Mouse (Mus musculus) right cerebral cortex, postnatal 14 days (tissue): Measurements from ENCODE around the gene Dcaf12.
A peak's percentile ranks its signal among the peaks of the same experiment; 100 is the strongest.

ENCODE experiments used
- DNase-seq: peaks from one replicate; pipeline ENCODE4 v3.0.0; 2022

The Dcaf12 gene

GRCm38 (mm10) chr4:41310567-41311563, 3.8 kb downstream of the Dcaf12 start:
- DNase-seq: no peak

- DNase-seq: no peak
Observed at GRCm38 (mm10) chr4:41307406-41307805, 7.3 kb downstream of the Dcaf12 start.

GRCm38 (mm10) chr4:41304302-41304701, 10.4 kb downstream of the Dcaf12 start:
- no peak for DNase-seq

GRCm38 (mm10) chr4:41303671-41304070, 11.0 kb downstream of the Dcaf12 start:
- DNase-seq: no peak

GRCm38 (mm10) chr4:41298976-41299375, 15.7 kb downstream of the Dcaf12 start:
- no peak for DNase-seq

GRCm38 (mm10) chr4:41295960-41296359, 18.7 kb downstream of the Dcaf12 start:
- DNase-seq: no peak

- no peak for DNase-seq
Observed at GRCm38 (mm10) chr4:41295507-41295906, 19.2 kb downstream of the Dcaf12 start.

GRCm38 (mm10) chr4:41293907-41294306, 20.8 kb downstream of the Dcaf12 start:
- no peak for DNase-seq

- DNase-seq: no peak
Observed at GRCm38 (mm10) chr4:41289802-41290201, 24.9 kb downstream of the Dcaf12 start.

GRCm38 (mm10) chr4:41286420-41286819, 28.3 kb downstream of the Dcaf12 start:
- no peak for DNase-seq

GRCm38 (mm10) chr4:41284087-41284486, 30.6 kb downstream of the Dcaf12 start:
- DNase-seq: no peak

GRCm38 (mm10) chr4:41275927-41276326, 38.8 kb downstream of the Dcaf12 start:
- DNase-seq: no peak

GRCm38 (mm10) chr4:41274980-41275850, 39.5 kb downstream of the Dcaf12 start, which contains the start of gene Ubap2:
Ubap2 (minus strand) TSS chr4:41275144.
- peak; percentile 97 for DNase-seq

- no peak for DNase-seq
Observed at GRCm38 (mm10) chr4:41274377-41274979, 40.2 kb downstream of the Dcaf12 start.

GRCm38 (mm10) chr4:41268133-41268532, 46.6 kb downstream of the Dcaf12 start:
- no peak for DNase-seq

GRCm38 (mm10) chr4:41266350-41266749, 48.3 kb downstream of the Dcaf12 start:
- DNase-seq: no peak

- no peak for DNase-seq
Observed at GRCm38 (mm10) chr4:41260691-41261090, 54.0 kb downstream of the Dcaf12 start.

- no peak for DNase-seq
Observed at GRCm38 (mm10) chr4:41259019-41259418, 55.7 kb downstream of the Dcaf12 start.

- DNase-seq: no peak
Observed at GRCm38 (mm10) chr4:41257752-41258151, 56.9 kb downstream of the Dcaf12 start.

- peak; percentile 31 for DNase-seq
Observed at GRCm38 (mm10) chr4:41255564-41256210, 59.0 kb downstream of the Dcaf12 start.

GRCm38 (mm10) chr4:41253756-41254155, 60.9 kb downstream of the Dcaf12 start:
- DNase-seq: no peak

- no peak for DNase-seq
Observed at GRCm38 (mm10) chr4:41245408-41245807, 69.3 kb downstream of the Dcaf12 start.
